Mouse (Mus musculus): ENCODE results near the gene Timm44.

The Timm44 gene

GRCm38 (mm10) chr8:4237814-4238433 lies 37.8 kb downstream of the Timm44 start:
- peak in 1 of 2 experiments; percentile 15 for DNase-seq (ENCODE audit: low spot score in 2 of 2)

GRCm38 (mm10) chr8:4230612-4231351 lies 44.9 kb downstream of the Timm44 start:
- no peak for DNase-seq (ENCODE audit: low spot score in 2 of 2)

GRCm38 (mm10) chr8:4229784-4230183 lies 45.9 kb downstream of the Timm44 start:
- no peak for DNase-seq (ENCODE audit: low spot score in 2 of 2)

GRCm38 (mm10) chr8:4227919-4228318 lies 47.8 kb downstream of the Timm44 start:
- DNase-seq (ENCODE audit: low spot score in 2 of 2), result no peak

- no peak for DNase-seq (ENCODE audit: low spot score in 2 of 2)
Measured at GRCm38 (mm10) chr8:4226739-4227347, 48.9 kb downstream of the Timm44 start, which contains the start of gene Lrrc8e. Gene Lrrc8e, plus strand, starts transcription at chr8:4226827.

- no peak for DNase-seq (ENCODE audit: low spot score in 2 of 2)
Measured at GRCm38 (mm10) chr8:4226323-4226722, 49.4 kb downstream of the Timm44 start.

- no peak for DNase-seq (ENCODE audit: low spot score in 2 of 2)
Measured at GRCm38 (mm10) chr8:4222059-4222458, 53.7 kb downstream of the Timm44 start.

GRCm38 (mm10) chr8:4219617-4220016 lies 56.1 kb downstream of the Timm44 start:
- no peak for DNase-seq (ENCODE audit: low spot score in 2 of 2)

- no peak for DNase-seq (ENCODE audit: low spot score in 2 of 2)
Measured at GRCm38 (mm10) chr8:4216791-4217621, 58.7 kb downstream of the Timm44 start, which contains the start of gene Prr36. Gene Prr36, minus strand, starts transcription at chr8:4217459.

- DNase-seq (ENCODE audit: low spot score in 2 of 2), result no peak
Measured at GRCm38 (mm10) chr8:4216296-4216695, 59.4 kb downstream of the Timm44 start.

- DNase-seq (ENCODE audit: low spot score in 2 of 2), result peak; percentile 65 to 71
Measured at GRCm38 (mm10) chr8:4214006-4214980, 61.4 kb downstream of the Timm44 start.

- DNase-seq (ENCODE audit: low spot score in 2 of 2), result peak; percentile 31 to 32
Measured at GRCm38 (mm10) chr8:4213210-4214005, 62.3 kb downstream of the Timm44 start.

GRCm38 (mm10) chr8:4212809-4213209 lies 62.9 kb downstream of the Timm44 start:
- no peak for DNase-seq (ENCODE audit: low spot score in 2 of 2)

- DNase-seq (ENCODE audit: low spot score in 2 of 2), result no peak
Measured at GRCm38 (mm10) chr8:4211097-4211496, 64.6 kb downstream of the Timm44 start.
